Mouse (Mus musculus) adrenal gland, adult 10 weeks (tissue): Measurements from ENCODE around the gene Tex9. TPM values are rescaled to one million over a fixed set of nuclear protein-coding genes. Genes with fewer than 3 reads are reported as not detected.

Source experiments
- polyA plus RNA-seq: library from polyadenylated mRNA; stranded (reverse); fragments of 350-450 nt; fragmentation: Illumina TruSeq; extraction: RNeasy Lipid Tissue Mini Kit (QIAGEN cat#74804); gene quantifications from one replicate; pipeline ENCODE4 v1.2.3, GENCODE M21; 2014; ENCODE audit warnings: low read depth, low replicate concordance

Gene Tex9
- 15.1 TPM for polyA plus RNA-seq

GRCm38 (mm10) chr9:72492194-72492565 is at the start of gene Tex9:
Tex9 (minus strand) TSS chr9:72492212.

DNA sequence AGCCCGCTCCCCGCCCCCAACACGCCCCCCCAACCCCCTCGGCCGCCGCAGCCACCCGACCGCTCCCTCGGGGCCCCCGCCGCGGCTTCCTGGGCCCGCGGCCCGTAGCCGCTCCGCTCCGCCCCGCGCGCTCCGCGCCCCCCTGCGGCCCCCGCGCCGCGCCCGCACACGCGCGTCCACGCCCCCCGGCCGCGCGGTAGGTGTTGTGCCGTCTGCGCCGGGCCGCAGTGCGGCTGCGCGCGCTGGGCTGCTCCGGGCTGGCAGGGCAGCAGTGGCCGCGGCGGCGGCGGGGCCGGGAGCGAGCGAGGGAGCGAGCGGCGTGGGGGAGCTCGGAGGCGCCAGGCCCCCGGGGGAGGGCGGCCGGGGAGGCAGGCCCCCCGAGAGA is 40.0 kb upstream of the Tex9 start, which contains the start of gene Rfx7:
Gene Rfx7, plus strand, starts transcription at position 245 of the 385 bp plus-strand sequence.

GRCm38 (mm10) chr9:72437822-72438701 is 54.0 kb downstream of the Tex9 start, which contains the start of gene Mns1:
Mns1 (plus strand) TSS chr9:72438011.

Other genes starting within 250 kb of the Tex9 start
- 92.7 TPM for gene Zfp280d, start 217.4 kb downstream of the Tex9 start, polyA plus RNA-seq
- gene Mns1, start 54.2 kb downstream of the Tex9 start, polyA plus RNA-seq = 4.5 TPM
- gene Rfx7, start 40.0 kb upstream of the Tex9 start, polyA plus RNA-seq = 49.0 TPM
- 646 TPM for gene Nedd4, start 170.1 kb upstream of the Tex9 start, polyA plus RNA-seq